Mouse (Mus musculus): ENCODE measurements around the gene 1700092M07Rik. TPM values are rescaled to one million over a fixed set of nuclear protein-coding genes. Genes with fewer than 3 reads are reported as not detected.

Gene 1700092M07Rik
- polyA plus RNA-seq, 1 experiment from 2014 or later, result 3.4 TPM

DNA sequence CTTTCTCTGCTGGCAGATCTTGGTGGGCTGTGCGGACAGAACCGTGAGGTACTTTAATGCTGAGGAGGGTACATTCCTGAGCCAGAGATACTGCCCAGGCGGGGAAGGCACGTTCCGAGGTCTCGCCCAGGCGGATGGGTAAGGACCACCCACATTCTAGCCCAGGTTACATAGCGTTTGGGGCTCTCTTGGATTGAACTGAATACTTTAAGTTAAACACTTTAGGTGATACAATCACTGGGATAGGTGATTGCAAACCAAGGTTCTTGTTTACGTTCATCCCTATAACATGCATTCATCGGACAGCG lies 4.4 kb upstream of the 1700092M07Rik start:
- H3K36me3 ChIP-seq (replicated peaks), result peaks cover 41% of the 10 kb centered on the region
- H3K4me1 ChIP-seq, result peaks cover 30% of the 10 kb centered on the region
- no peaks in the 10 kb centered on the region for H3K27me3 ChIP-seq (ENCODE audit: poor library complexity, severe bottlenecking)
- peak overlapping the region; percentile 88 for H3K27ac ChIP-seq
- no peaks in the 10 kb centered on the region for H3K9me3 ChIP-seq
- DNase-seq (ENCODE audit: extremely low spot score, low spot score), result no peak
- H3K4me3 ChIP-seq, result peak overlapping the region; percentile 88
- 3% methylated on average over 11 of the region's 11 CpGs for WGBS

DNA sequence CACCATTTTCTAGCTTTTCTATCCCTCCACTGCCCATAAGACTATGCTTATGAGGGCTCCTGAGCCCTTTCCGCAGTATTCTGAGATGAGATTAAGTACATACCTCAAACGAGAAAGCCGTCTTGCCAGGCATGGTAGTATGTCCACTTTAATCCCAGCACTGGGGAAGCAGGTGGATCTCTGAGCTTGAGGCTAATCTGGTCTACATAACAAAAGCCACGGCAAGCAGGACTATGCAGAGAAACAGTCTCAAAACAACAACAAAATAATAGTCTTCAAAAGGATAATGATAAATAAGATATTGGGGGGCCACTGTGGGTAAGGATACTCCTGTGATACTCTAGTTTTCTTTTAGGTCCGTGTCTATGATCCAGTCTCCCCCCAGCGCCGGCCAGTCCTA lies 1.6 kb upstream of the 1700092M07Rik start:
- H3K27me3 ChIP-seq (ENCODE audit: poor library complexity, severe bottlenecking), result no peaks in the 10 kb centered on the region
- DNase-seq (ENCODE audit: extremely low spot score, low spot score), result no peak
- 91% methylated on average over 7 of the region's 7 CpGs for WGBS
- no peaks in the 10 kb centered on the region for H3K9me3 ChIP-seq
- peaks cover 44% of the 10 kb centered on the region for H3K4me1 ChIP-seq
- no peak overlapping the region for H3K27ac ChIP-seq
- H3K4me3 ChIP-seq, result no peak overlapping the region
- H3K36me3 ChIP-seq (replicated peaks), result peaks cover 55% of the 10 kb centered on the region

GRCm38 (mm10) chr19:8739646-8740045 lies 872 bp upstream of the 1700092M07Rik start:
- Histone ChIP-seq H3K4me1 (peaks cover 44% of the 10 kb centered on the region), H3K27ac (no peak overlapping the region), H3K36me3 (replicated peaks) (peaks cover 62% of the 10 kb centered on the region), H3K27me3 (ENCODE audit: poor library complexity, severe bottlenecking) (no peaks in the 10 kb centered on the region), H3K4me3 (no peak overlapping the region; the same call in 1 of the 2 replicates), H3K9me3 (no peaks in the 10 kb centered on the region)
- WGBS, result 89% methylated on average over 6 of the region's 6 CpGs
- no peak for DNase-seq (ENCODE audit: extremely low spot score, low spot score)

- WGBS, result under 1% methylated on average over 36 of the region's 36 CpGs
Observed at GRCm38 (mm10) chr19:8741243-8741869, 838 bp downstream of the 1700092M07Rik start, which contains the start of gene Stx5a. Gene Stx5a, plus strand, starts transcription at chr19:8741413.

GRCm38 (mm10) chr19:8742176-8742575 lies 1.7 kb downstream of the 1700092M07Rik start:
- peaks cover 31% of the 10 kb centered on the region for H3K4me1 ChIP-seq
- H3K27me3 ChIP-seq (ENCODE audit: poor library complexity, severe bottlenecking), result no peaks in the 10 kb centered on the region
- H3K27ac ChIP-seq, result peak overlapping the region; percentile 89
- H3K36me3 ChIP-seq (replicated peaks), result peaks cover 86% of the 10 kb centered on the region
- WGBS, result 23% methylated on average over 14 of the region's 14 CpGs
- no peak for DNase-seq (ENCODE audit: extremely low spot score, low spot score)
- H3K9me3 ChIP-seq, result no peaks in the 10 kb centered on the region
- H3K4me3 ChIP-seq, result peak overlapping the region; percentile 82

More at GRCm38 (mm10) chr19:8741243-8741869, 838 bp downstream of the 1700092M07Rik start, which contains the start of gene Stx5a:
- peak; percentile 95 for DNase-seq (ENCODE audit: extremely low spot score, low spot score)
- Histone ChIP-seq H3K27ac (peak within 1 kb of the TSS; percentile 89), H3K9me3 (no peaks in the 10 kb centered on the region), H3K4me3 (peak within 1 kb of the TSS; percentile 82), H3K36me3 (replicated peaks) (peaks cover 79% of the 10 kb centered on the region), H3K4me1 (peaks cover 38% of the 10 kb centered on the region), H3K27me3 (ENCODE audit: poor library complexity, severe bottlenecking) (no peaks in the 10 kb centered on the region)

DNA sequence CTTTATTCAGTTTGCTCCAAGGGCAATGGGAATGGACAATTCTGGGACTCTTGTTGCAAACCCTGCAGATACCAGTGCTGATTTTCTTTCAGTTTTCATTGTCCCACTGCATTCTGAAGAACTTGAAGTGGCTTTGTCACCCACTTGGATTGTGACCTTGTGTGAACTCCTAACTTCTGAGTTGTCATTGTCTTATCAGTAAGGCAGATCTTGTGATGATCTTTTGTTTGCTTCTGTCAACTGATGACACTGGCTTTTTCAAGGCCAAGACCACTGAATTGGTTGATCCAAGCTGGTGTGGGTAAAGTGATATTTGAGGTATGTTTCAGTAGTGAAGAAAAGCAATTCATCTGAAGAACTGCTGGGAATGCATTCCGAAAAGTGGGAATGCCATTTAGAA lies 4.9 kb downstream of the 1700092M07Rik start:
- peaks cover 86% of the 10 kb centered on the region for H3K36me3 ChIP-seq (replicated peaks)
- H3K4me3 ChIP-seq, result no peak overlapping the region
- 91% methylated on average over 1 of the region's 1 CpGs for WGBS
- H3K27ac ChIP-seq, result no peak overlapping the region
- H3K27me3 ChIP-seq (ENCODE audit: poor library complexity, severe bottlenecking), result no peaks in the 10 kb centered on the region
- H3K4me1 ChIP-seq, result peaks cover 22% of the 10 kb centered on the region
- H3K9me3 ChIP-seq, result no peaks in the 10 kb centered on the region
- no peak for DNase-seq (ENCODE audit: extremely low spot score, low spot score)

DNA sequence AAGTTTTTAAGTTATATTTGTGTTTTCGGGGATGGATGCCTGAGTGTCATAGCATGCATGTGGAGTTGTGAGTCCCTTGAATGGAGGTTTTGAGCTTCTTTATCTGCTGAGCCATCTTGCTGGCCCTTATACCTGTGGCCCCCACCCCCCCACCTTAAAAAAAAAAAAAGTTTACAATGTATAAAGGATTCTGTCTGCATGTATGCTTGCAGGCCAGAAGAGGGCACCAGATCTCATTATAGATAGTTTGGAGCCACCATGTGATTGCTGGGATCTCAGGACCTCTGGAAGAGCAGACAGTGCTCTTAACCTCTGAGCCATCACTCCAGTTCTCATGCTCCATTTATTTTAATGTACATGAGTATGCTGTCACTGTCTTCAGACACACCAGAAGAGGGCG lies 6.8 kb downstream of the 1700092M07Rik start:
- Histone ChIP-seq H3K27ac (no peak overlapping the region), H3K4me1 (peaks cover 9% of the 10 kb centered on the region), H3K36me3 (replicated peaks) (peaks cover 96% of the 10 kb centered on the region), H3K4me3 (no peak overlapping the region), H3K27me3 (ENCODE audit: poor library complexity, severe bottlenecking) (no peaks in the 10 kb centered on the region), H3K9me3 (no peaks in the 10 kb centered on the region)
- DNase-seq (ENCODE audit: extremely low spot score, low spot score), result no peak
- WGBS, result 75% methylated on average over 2 of the region's 2 CpGs

- Histone ChIP-seq H3K4me3 (peak overlapping the region; percentile 99), H3K27ac (no peak overlapping the region), H3K36me3 (replicated peaks) (peaks cover 61% of the 10 kb centered on the region), H3K9me3 (no peaks in the 10 kb centered on the region), H3K27me3 (ENCODE audit: poor library complexity, severe bottlenecking) (no peaks in the 10 kb centered on the region), H3K4me1 (peaks cover 31% of the 10 kb centered on the region)
- 93% methylated on average over 3 of the region's 3 CpGs for WGBS
- DNase-seq (ENCODE audit: extremely low spot score, low spot score), result no peak
Observed at GRCm38 (mm10) chr19:8755652-8756051, 15.1 kb downstream of the 1700092M07Rik start.

GRCm38 (mm10) chr19:8756635-8757387 lies 16.3 kb downstream of the 1700092M07Rik start, which contains the start of gene Nxf1:
Gene Nxf1, plus strand, starts transcription at chr19:8757073.
- WGBS, result 1% methylated on average over 75 of the region's 75 CpGs
- Histone ChIP-seq H3K27me3 (ENCODE audit: poor library complexity, severe bottlenecking) (no peaks in the 10 kb centered on the region), H3K4me3 (peak within 1 kb of the TSS; percentile 99), H3K36me3 (replicated peaks) (peaks cover 62% of the 10 kb centered on the region), H3K27ac (peak within 1 kb of the TSS; percentile 95), H3K4me1 (peaks cover 31% of the 10 kb centered on the region), H3K9me3 (no peaks in the 10 kb centered on the region)
- peak; percentile 90 for DNase-seq (ENCODE audit: extremely low spot score, low spot score)

DNA sequence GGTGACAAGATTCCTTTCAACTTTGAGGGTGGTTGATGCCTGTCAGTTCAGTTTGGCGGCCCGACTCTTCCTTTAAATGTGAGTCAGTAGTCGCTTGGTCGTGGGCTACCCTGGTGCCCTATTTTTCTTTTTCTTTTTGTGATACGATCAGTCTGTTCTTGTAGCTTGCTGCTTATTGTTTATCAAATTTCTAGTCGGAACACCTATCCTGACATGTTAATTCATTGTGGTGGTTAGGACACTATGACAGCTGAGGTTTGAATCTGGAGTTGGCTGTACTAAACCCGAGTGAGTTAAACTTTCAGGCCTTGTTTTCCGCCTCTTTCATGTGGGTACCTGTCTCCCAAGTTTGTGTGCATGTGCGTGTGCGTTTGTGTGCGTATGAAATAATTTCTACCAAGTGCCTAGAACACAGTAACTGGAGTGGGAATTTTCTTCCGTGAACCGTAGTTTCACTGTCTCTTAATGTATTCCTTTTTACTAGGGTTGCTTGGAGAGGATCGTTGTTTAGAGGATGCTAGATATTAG lies 17.0 kb downstream of the 1700092M07Rik start:
- H3K9me3 ChIP-seq, result no peaks in the 10 kb centered on the region
- H3K4me1 ChIP-seq, result peaks cover 31% of the 10 kb centered on the region
- DNase-seq (ENCODE audit: extremely low spot score, low spot score), result no peak
- H3K4me3 ChIP-seq, result peak overlapping the region; percentile 99
- WGBS, result 10% methylated on average over 14 of the region's 14 CpGs
- peaks cover 62% of the 10 kb centered on the region for H3K36me3 ChIP-seq (replicated peaks)
- H3K27me3 ChIP-seq (ENCODE audit: poor library complexity, severe bottlenecking), result no peaks in the 10 kb centered on the region
- H3K27ac ChIP-seq, result peak overlapping the region; percentile 95

GRCm38 (mm10) chr19:8758899-8759298 lies 18.4 kb downstream of the 1700092M07Rik start:
- no peak for DNase-seq (ENCODE audit: extremely low spot score, low spot score)
- 90% methylated on average over 2 of the region's 2 CpGs for WGBS
- Histone ChIP-seq H3K4me3 (peak overlapping the region; percentile 99; the same call in 1 of the 2 replicates), H3K27me3 (ENCODE audit: poor library complexity, severe bottlenecking) (no peaks in the 10 kb centered on the region), H3K36me3 (replicated peaks) (peaks cover 62% of the 10 kb centered on the region), H3K9me3 (no peaks in the 10 kb centered on the region), H3K27ac (no peak overlapping the region), H3K4me1 (peaks cover 31% of the 10 kb centered on the region)

GRCm38 (mm10) chr19:8760757-8761156 lies 20.2 kb downstream of the 1700092M07Rik start:
- peaks cover 14% of the 10 kb centered on the region for H3K9me3 ChIP-seq
- 87% methylated on average over 2 of the region's 2 CpGs for WGBS
- no peak for DNase-seq (ENCODE audit: extremely low spot score, low spot score)
- no peak overlapping the region for H3K4me3 ChIP-seq
- H3K36me3 ChIP-seq (replicated peaks), result peaks cover 62% of the 10 kb centered on the region
- no peaks in the 10 kb centered on the region for H3K27me3 ChIP-seq (ENCODE audit: poor library complexity, severe bottlenecking)
- H3K27ac ChIP-seq, result no peak overlapping the region
- peaks cover 24% of the 10 kb centered on the region for H3K4me1 ChIP-seq

DNA sequence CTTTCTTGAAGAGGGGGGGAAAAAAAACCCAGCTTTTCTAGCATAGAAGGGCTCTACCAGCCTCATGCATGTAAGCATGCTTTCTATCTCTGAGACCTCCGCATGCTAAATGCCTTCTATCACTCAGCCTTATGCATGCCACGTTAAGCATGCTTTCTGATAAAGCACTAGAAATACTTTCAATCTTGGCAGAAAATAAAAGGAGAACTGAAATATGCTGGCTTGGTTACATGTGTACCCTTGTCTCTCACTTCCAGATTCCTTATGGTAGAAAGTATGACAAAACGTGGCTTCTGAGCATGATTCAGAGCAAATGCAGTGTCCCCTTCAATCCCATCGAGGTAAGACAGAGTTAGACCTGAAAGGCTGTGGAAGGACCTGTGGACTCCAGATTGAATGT lies 22.8 kb downstream of the 1700092M07Rik start:
- Histone ChIP-seq H3K4me1 (peaks cover 7% of the 10 kb centered on the region), H3K4me3 (no peak overlapping the region), H3K27me3 (ENCODE audit: poor library complexity, severe bottlenecking) (no peaks in the 10 kb centered on the region), H3K9me3 (peaks cover 16% of the 10 kb centered on the region), H3K27ac (no peak overlapping the region), H3K36me3 (replicated peaks) (peaks cover 85% of the 10 kb centered on the region)
- 96% methylated on average over 4 of the region's 4 CpGs for WGBS
- DNase-seq (ENCODE audit: extremely low spot score, low spot score), result no peak
